Mouse (Mus musculus) frontal cortex, postnatal 14 days (tissue): ENCODE data around the gene Nbl1.

Experiments used
- DNase-seq, 2 experiments: peaks; one replicate each; pipeline ENCODE4 v3.0.0; 2022; ENCODE audit warnings: low spot score in 2 of 2

The Nbl1 gene

GRCm38 (mm10) chr4:139100326-139100725, 7.5 kb upstream of the Nbl1 start:
- DNase-seq: no peak

- DNase-seq: no peak
Measured at GRCm38 (mm10) chr4:139096201-139096600, 3.4 kb upstream of the Nbl1 start.

GRCm38 (mm10) chr4:139095406-139095805, 2.6 kb upstream of the Nbl1 start:
- DNase-seq: no peak

- DNase-seq: no peak
Measured at GRCm38 (mm10) chr4:139093196-139093530, 370 bp upstream of the Nbl1 start.

GRCm38 (mm10) chr4:139091478-139092355, 1.1 kb downstream of the Nbl1 start:
- no peak for DNase-seq

DNA sequence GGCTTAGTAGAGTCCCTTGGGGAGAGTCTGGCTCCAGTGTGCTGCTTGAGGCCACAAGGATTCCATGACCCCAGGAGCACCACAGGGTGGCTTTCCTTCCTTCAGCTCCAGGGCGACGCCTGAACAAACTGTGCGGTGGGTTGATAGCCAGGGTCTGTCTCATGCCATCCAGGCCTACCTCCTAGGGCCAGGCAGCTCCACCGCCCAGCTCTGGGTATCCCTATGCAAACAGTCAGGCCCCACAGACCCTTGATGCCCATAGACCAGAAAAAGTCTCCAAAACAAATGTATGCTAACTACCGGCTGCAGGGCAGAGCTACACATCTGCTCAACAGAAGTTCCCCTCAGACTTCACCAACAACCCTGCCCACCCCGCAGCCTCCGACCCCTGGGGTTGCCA, 1.7 kb downstream of the Nbl1 start:
- no peak for DNase-seq

GRCm38 (mm10) chr4:139090303-139090940, 2.4 kb downstream of the Nbl1 start:
- no peak for DNase-seq

GRCm38 (mm10) chr4:139088982-139089671, 3.7 kb downstream of the Nbl1 start:
- no peak for DNase-seq

- no peak for DNase-seq
Measured at GRCm38 (mm10) chr4:139086984-139087383, 5.8 kb downstream of the Nbl1 start.

GRCm38 (mm10) chr4:139086037-139086436, 6.8 kb downstream of the Nbl1 start:
- peak; percentile 61 to 89 for DNase-seq

- DNase-seq: no peak
Measured at GRCm38 (mm10) chr4:139085337-139085736, 7.5 kb downstream of the Nbl1 start.

- DNase-seq: no peak
Measured at GRCm38 (mm10) chr4:139082790-139083564, 9.8 kb downstream of the Nbl1 start.

DNA sequence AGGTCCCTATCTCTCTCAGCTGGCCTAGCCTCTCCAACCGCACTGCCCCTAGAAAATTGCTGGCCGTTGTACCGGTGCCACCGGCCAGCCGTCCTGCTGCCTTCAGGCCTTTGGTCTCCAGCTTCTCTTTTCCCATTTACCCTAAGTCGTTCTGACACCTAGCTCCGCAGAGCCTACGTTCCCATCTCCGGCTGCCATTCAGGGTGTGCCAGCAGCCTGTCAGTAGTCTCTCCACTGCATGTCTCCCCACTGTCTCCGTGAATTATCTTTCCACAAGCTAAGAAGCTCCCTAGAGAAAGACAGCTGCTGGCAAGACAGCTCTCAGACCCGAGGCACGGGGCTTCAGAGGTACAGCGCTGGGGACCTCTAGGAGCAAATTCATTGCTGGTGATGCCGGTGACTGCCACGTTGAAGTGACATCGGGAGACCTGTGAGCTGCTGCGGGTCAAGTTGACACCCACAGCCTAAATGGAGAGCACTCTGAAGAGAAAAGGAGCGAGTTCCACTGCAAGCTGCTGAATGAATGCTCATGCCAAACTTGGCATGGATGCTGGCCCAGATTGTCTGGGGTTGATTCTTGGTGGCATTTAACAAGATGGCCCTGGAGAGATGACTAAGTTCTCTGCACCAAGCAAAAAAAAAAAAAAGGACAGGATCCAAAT, 11.4 kb downstream of the Nbl1 start:
- DNase-seq: no peak

- no peak for DNase-seq
Measured at GRCm38 (mm10) chr4:139080259-139080658, 12.5 kb downstream of the Nbl1 start.

DNA sequence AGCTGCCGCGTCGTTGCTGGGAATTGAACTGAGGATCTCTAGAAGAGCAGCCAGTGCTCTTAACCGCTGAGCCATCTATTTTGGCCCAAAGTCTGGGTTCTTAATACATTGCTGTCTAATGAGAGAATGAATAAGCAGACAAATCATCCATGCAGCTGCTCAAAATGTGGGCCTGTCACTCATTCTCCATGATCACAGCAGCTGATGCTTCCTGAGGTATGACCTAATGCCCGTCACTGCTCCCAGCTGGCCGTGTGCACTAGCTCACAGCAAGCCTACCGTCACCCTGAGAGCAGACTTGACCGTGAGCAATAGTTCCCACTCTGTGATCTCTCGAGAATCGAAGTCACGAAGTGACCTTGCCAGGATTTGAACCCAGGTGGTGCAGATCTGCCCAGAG, 13.4 kb downstream of the Nbl1 start:
- no peak for DNase-seq

DNA sequence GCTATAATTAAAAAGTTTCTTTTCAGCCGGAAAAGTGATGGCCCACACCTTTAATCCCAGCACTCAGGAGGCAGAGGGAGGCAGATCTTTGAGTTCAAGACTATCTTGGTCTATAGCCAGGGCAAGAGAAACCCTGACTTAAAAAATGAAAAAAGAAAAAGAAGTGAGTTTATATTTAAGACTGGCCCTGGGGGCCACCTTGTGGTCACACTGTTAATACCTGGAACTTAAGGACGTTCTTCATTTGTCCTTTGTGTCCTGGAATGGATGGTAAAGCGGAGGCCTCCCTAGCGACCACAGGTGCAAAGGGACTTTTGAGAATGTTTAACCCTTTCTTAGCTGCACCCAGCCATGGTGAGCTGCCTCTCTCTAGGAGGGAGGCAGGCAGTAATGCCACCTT, 14.1 kb downstream of the Nbl1 start:
- DNase-seq: no peak

- no peak for DNase-seq
Measured at GRCm38 (mm10) chr4:139078313-139078712, 14.5 kb downstream of the Nbl1 start.

DNA sequence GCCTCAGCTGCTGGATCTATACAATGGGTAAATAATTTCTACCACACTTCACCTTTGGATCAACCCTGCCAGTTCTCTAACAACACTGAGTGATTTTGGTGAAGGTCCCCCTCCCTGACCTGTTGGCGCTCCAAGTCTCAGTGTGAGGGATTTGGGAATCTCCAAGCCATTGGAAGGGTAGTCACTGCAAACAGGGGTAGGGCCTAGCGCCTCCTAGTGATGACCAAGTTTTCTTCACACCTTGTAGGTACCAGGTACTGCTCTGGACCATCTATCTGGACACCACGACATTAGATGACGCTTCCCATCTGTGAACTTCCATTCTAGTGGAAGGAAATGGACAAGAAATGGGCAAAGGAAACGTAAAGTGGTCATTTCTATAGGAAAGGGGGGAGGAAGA, 16.9 kb downstream of the Nbl1 start:
- DNase-seq: no peak

- no peak for DNase-seq
Measured at GRCm38 (mm10) chr4:139075041-139075711, 17.6 kb downstream of the Nbl1 start, which contains the start of gene Htr6. Gene Htr6, minus strand, starts transcription at chr4:139075570.

DNA sequence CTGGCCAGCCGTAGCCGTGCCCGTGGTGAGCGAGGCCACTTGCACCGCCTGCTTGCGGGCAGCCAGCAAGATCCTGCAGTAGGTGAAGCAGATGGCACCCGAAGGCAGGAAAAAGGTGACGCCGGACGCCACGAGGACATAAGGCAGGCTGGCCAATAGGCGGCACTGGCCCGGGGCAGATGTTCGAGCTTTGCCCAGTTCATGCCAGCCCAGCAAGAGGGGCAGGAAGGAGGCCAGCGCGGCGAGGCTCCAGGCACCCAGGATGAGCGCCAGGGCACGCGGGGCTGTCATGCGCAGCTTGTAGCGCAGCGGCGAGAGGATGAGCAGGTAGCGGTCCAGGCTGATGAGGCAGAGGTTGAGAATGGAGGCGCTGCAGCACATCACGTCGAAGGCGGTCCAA, 18.7 kb downstream of the Nbl1 start:
- DNase-seq: no peak

- no peak for DNase-seq
Measured at GRCm38 (mm10) chr4:139068287-139068686, 24.5 kb downstream of the Nbl1 start.
